Mouse (Mus musculus): ENCODE measurements around the gene Skil.

- TF ChIP-seq MAZ (IDR thresholded peaks at IDR 0.05; ENCODE audit: low read depth, low read length) (no peak), CTCF (conservative IDR thresholded peaks at IDR 0.05 in 1 of 2, IDR thresholded peaks at IDR 0.05 in 1 of 2; ENCODE audit: low read depth in 2 of 2, low read length in 2 of 2) (no peak), KAT2A (IDR thresholded peaks at IDR 0.05; ENCODE audit: insufficient replicate concordance, low read length) (no peak), NELFE (IDR thresholded peaks at IDR 0.05; ENCODE audit: low read depth, low read length) (no peak), GABPA (IDR thresholded peaks at IDR 0.05; ENCODE audit: insufficient replicate concordance, low read depth, low read length) (no peak), POLR2A (IDR thresholded peaks at IDR 0.05; ENCODE audit: low read depth, low read length) (no peak), TCF12 (IDR thresholded peaks at IDR 0.05; ENCODE audit: low read depth, low read length) (no peak), CHD1 (IDR thresholded peaks at IDR 0.05; ENCODE audit: low read depth, low read length) (no peak), CHD2 (IDR thresholded peaks at IDR 0.05; ENCODE audit: low read length) (no peak), EP300 (IDR thresholded peaks at IDR 0.05; ENCODE audit: low read length) (no peak)
These were observed 68.0 kb downstream of the Skil start for GRCm38 (mm10) chr3:31162860-31163259.
